Comparison of ENCODE assay signal across 33 mouse cellular contexts in genomic region chr17:24161466-24161865, GRCm38 (mm10). TPM values are rescaled to one million over a fixed set of nuclear protein-coding genes. Genes with fewer than 3 reads are reported as not detected.
DNase-seq lines count a peak whose midpoint lies in the region; ATAC-seq and TF ChIP-seq lines count a peak whose summit lies in the region.
"Had no signal": no experiment of that assay in that cellular context is flagged by ENCODE, and none has a peak within 500 bp of the region (broad histone marks: within the 10 kb centered on the region; RNA-seq: fewer than 3 reads in every experiment).

No protein-coding gene starts in this region.

- no peak for ATAC-seq in hindbrain, embryonic 11.5 days (ENCODE audit: low FRiP score)
- ATAC-seq in liver, embryonic 15.5 days (ENCODE audit: insufficient read depth): no peak
- no peak for ATAC-seq in liver, postnatal 0 days
- no peak for ATAC-seq in CD4-positive, CD25-positive, alpha-beta regulatory T cell, adult 4 months
- ATAC-seq: activated CD4-positive, CD25-positive, alpha-beta regulatory T cell, adult 4 months; forebrain, postnatal 0 days; inflammation-experienced regulatory T-cells, adult 6 months had no signal

- no peaks in the 10 kb centered on the region for H3K9me3 ChIP-seq in hindbrain, embryonic 10.5 days
- no peaks in the 10 kb centered on the region for H3K9me3 ChIP-seq in hindbrain, embryonic 11.5 days (ENCODE audit: control insufficient read depth, low read length)
- no peaks in the 10 kb centered on the region for H3K9me3 ChIP-seq in liver, embryonic 15.5 days (replicated peaks)
- H3K9me3 ChIP-seq in liver, postnatal 0 days (ENCODE audit: low read length): no peaks in the 10 kb centered on the region
- H3K9me3 ChIP-seq: embryonic facial prominence, embryonic 10.5 days; embryonic facial prominence, embryonic 15.5 days; forebrain, embryonic 12.5 days; heart, embryonic 15.5 days; hindbrain, embryonic 15.5 days; limb, embryonic 12.5 days; lung, embryonic 15.5 days; neural tube, embryonic 12.5 days had no signal

- no peak for TF ChIP-seq CTCF in liver, postnatal 0 days (IDR thresholded peaks at IDR 0.05; ENCODE audit: low read depth)

- no peak overlapping the region for H3K4me2 ChIP-seq in hindbrain, embryonic 11.5 days (replicated peaks; ENCODE audit: low read depth, low read length)
- H3K4me2 ChIP-seq in liver, embryonic 15.5 days: no peak overlapping the region
- H3K4me2 ChIP-seq in liver, postnatal 0 days (ENCODE audit: low read depth, low read length): no peak overlapping the region
- H3K4me2 ChIP-seq: embryonic facial prominence, embryonic 15.5 days; forebrain, embryonic 12.5 days; limb, embryonic 12.5 days; lung, embryonic 15.5 days; midbrain, embryonic 11.5 days; neural tube, embryonic 12.5 days had no signal

- H3K27ac ChIP-seq in hindbrain, embryonic 10.5 days: no peak overlapping the region
- H3K27ac ChIP-seq in hindbrain, embryonic 11.5 days (ENCODE audit: low read depth, low read length): no peak overlapping the region
- no peak overlapping the region for H3K27ac ChIP-seq in liver, embryonic 15.5 days (replicated peaks)
- H3K27ac ChIP-seq in liver, postnatal 0 days (ENCODE audit: low read depth): no peak overlapping the region
- H3K27ac ChIP-seq: embryonic facial prominence, embryonic 10.5 days; embryonic facial prominence, embryonic 15.5 days; forebrain, embryonic 12.5 days; heart, adult 2 months; heart, embryonic 15.5 days; hindbrain, embryonic 15.5 days; left cerebral cortex, adult 2 months; limb, embryonic 12.5 days; lung, embryonic 15.5 days; neural tube, embryonic 12.5 days; stomach, postnatal 0 days had no signal

- 85% methylated on average over 5 of the region's 5 CpGs for WGBS in hindbrain, embryonic 10.5 days
- WGBS in hindbrain, embryonic 11.5 days: 87% methylated on average over 5 of the region's 5 CpGs
- WGBS in liver, embryonic 15.5 days (ENCODE audit: insufficient replicate concordance): 76% methylated on average over 5 of the region's 5 CpGs
- 79% methylated on average over 5 of the region's 5 CpGs for WGBS in liver, postnatal 0 days (ENCODE audit: insufficient replicate concordance)

- peaks cover 37% of the 10 kb centered on the region for H3K36me3 ChIP-seq in hindbrain, embryonic 10.5 days
- H3K36me3 ChIP-seq in hindbrain, embryonic 11.5 days (ENCODE audit: control insufficient read depth, insufficient read depth, low read length): no peaks in the 10 kb centered on the region
- peaks cover 27% of the 10 kb centered on the region for H3K36me3 ChIP-seq in liver, embryonic 15.5 days (replicated peaks)
- H3K36me3 ChIP-seq in liver, postnatal 0 days (replicated peaks; ENCODE audit: insufficient read depth, low read length): peaks cover 14% of the 10 kb centered on the region

- no peak for TF ChIP-seq EP300 in liver, postnatal 0 days (IDR thresholded peaks at IDR 0.05; ENCODE audit: low read depth)

- no peak for DNase-seq in hindbrain, embryonic 10.5 days (ENCODE audit: low spot score)
- no peak for DNase-seq in hindbrain, embryonic 11.5 days (ENCODE audit: low spot score)
- DNase-seq in liver, postnatal 0 days: no peak
- DNase-seq in R1 (ENCODE audit: low read depth, low spot score): peak; percentile 33
- peak; percentile 32 for DNase-seq in lung, postnatal 10 days
- DNase-seq in urinary bladder, postnatal 14 days (ENCODE audit: low spot score): no peak
- DNase-seq: adrenal gland, adult 2 months; adrenal gland, postnatal 36 days; cerebellum, adult 2 months; cerebellum, postnatal 14 days; forebrain, postnatal 0 days; heart, adult 2 months; heart, postnatal 36 days; kidney, adult 9 months; kidney, postnatal 25 days; right cerebral cortex, adult 18-20 months; thymus, adult 18-20 months; thymus, postnatal 25 days had no signal

- no peaks in the 10 kb centered on the region for H3K27me3 ChIP-seq in hindbrain, embryonic 10.5 days (ENCODE audit: insufficient read depth, poor library complexity, severe bottlenecking)
- no peaks in the 10 kb centered on the region for H3K27me3 ChIP-seq in hindbrain, embryonic 11.5 days (ENCODE audit: control insufficient read depth, insufficient read depth, low read length)
- no peaks in the 10 kb centered on the region for H3K27me3 ChIP-seq in liver, embryonic 15.5 days
- no peaks in the 10 kb centered on the region for H3K27me3 ChIP-seq in liver, postnatal 0 days (ENCODE audit: insufficient read depth, low read length)
- H3K27me3 ChIP-seq: embryonic facial prominence, embryonic 15.5 days; forebrain, embryonic 12.5 days; heart, embryonic 15.5 days; hindbrain, embryonic 15.5 days; limb, embryonic 12.5 days; lung, embryonic 15.5 days; neural tube, embryonic 12.5 days had no signal

- peaks cover 16% of the 10 kb centered on the region for H3K4me1 ChIP-seq in hindbrain, embryonic 10.5 days (replicated peaks)
- peaks cover 4% of the 10 kb centered on the region; the same call in 1 of the 2 replicates for H3K4me1 ChIP-seq in hindbrain, embryonic 11.5 days (replicated peaks; ENCODE audit: control insufficient read depth, insufficient read depth, low read length)
- peaks cover 49% of the 10 kb centered on the region for H3K4me1 ChIP-seq in liver, embryonic 15.5 days (replicated peaks)
- H3K4me1 ChIP-seq in liver, postnatal 0 days (ENCODE audit: insufficient read depth): peaks cover 23% of the 10 kb centered on the region

- H3K4me3 ChIP-seq in hindbrain, embryonic 10.5 days: 0 out of 2 replicates have a peak overlapping the region, but pooled peaks have one; percentile 2
- H3K4me3 ChIP-seq in hindbrain, embryonic 11.5 days (ENCODE audit: low read depth, low read length): no peak overlapping the region
- H3K4me3 ChIP-seq in liver, embryonic 15.5 days (replicated peaks): no peak overlapping the region
- no peak overlapping the region for H3K4me3 ChIP-seq in liver, postnatal 0 days (ENCODE audit: low read depth, low read length)
- H3K4me3 ChIP-seq: embryonic facial prominence, embryonic 10.5 days; embryonic facial prominence, embryonic 15.5 days; forebrain, embryonic 12.5 days; heart, adult 2 months; heart, embryonic 15.5 days; hindbrain, embryonic 15.5 days; left cerebral cortex, adult 2 months; limb, embryonic 12.5 days; lung, embryonic 15.5 days; neural tube, embryonic 12.5 days had no signal

- no peak overlapping the region for H3K9ac ChIP-seq in hindbrain, embryonic 11.5 days (ENCODE audit: low read depth, low read length)
- peak overlapping the region; percentile 15; the same call in 1 of the 2 replicates for H3K9ac ChIP-seq in liver, embryonic 15.5 days
- H3K9ac ChIP-seq in liver, postnatal 0 days (replicated peaks): no peak overlapping the region
- H3K9ac ChIP-seq: embryonic facial prominence, embryonic 15.5 days; forebrain, embryonic 12.5 days; forebrain, postnatal 0 days; heart, embryonic 15.5 days; limb, embryonic 12.5 days; lung, embryonic 15.5 days; neural tube, embryonic 12.5 days had no signal

RNA-seq across cellular contexts. Expression of gene Amdhd2, which starts 2.1 kb away (rescaled TPM):
- 42.9 and 50.0 TPM in 2 replicates for polyA plus RNA-seq in hindbrain, embryonic 10.5 days (2016; fragmentation: Nextera tagmentation; extraction: Ambion mirVana)
- 31.1 and 33.1 TPM in 2 replicates for polyA plus RNA-seq in hindbrain, embryonic 11.5 days (2014; fragmentation: Nextera tagmentation; extraction: Ambion mirVana)
- 21.4 and 23.6 TPM in 2 replicates for polyA plus RNA-seq in liver, embryonic 15.5 days (2015; fragmentation: Nextera tagmentation; extraction: Ambion mirVana)
- polyA plus RNA-seq in liver, postnatal 0 days (2015; fragmentation: Nextera tagmentation; extraction: Ambion mirVana): 18.5 and 20.0 TPM in 2 replicates
- 10 to 100 TPM; 20.2 to 37.8 TPM for polyA plus RNA-seq in CD4-positive, CD25-positive, alpha-beta regulatory T cell, adult 4 months (2017; shearing (Covaris generic))

RNA-seq across cellular contexts. Expression of gene Atp6v0c, which starts 8.0 kb away (rescaled TPM):
- polyA plus RNA-seq in hindbrain, embryonic 10.5 days (2016; fragmentation: Nextera tagmentation; extraction: Ambion mirVana): 488 and 579 TPM in 2 replicates
- polyA plus RNA-seq in hindbrain, embryonic 11.5 days (2014; fragmentation: Nextera tagmentation; extraction: Ambion mirVana): 499 and 514 TPM in 2 replicates
- polyA plus RNA-seq in liver, embryonic 15.5 days (2015; fragmentation: Nextera tagmentation; extraction: Ambion mirVana): 362 and 405 TPM in 2 replicates
- 422 and 445 TPM in 2 replicates for polyA plus RNA-seq in liver, postnatal 0 days (2015; fragmentation: Nextera tagmentation; extraction: Ambion mirVana)
- 100 to 1,000 TPM; 213 to 271 TPM for polyA plus RNA-seq in CD4-positive, CD25-positive, alpha-beta regulatory T cell, adult 4 months (2017; shearing (Covaris generic))

RNA-seq across cellular contexts. Expression of gene Pdpk1, which starts 10.7 kb away (rescaled TPM):
- polyA plus RNA-seq in hindbrain, embryonic 10.5 days (2016; fragmentation: Nextera tagmentation; extraction: Ambion mirVana): 30.4 and 32.9 TPM in 2 replicates
- polyA plus RNA-seq in hindbrain, embryonic 11.5 days (2014; fragmentation: Nextera tagmentation; extraction: Ambion mirVana): 46.5 and 61.7 TPM in 2 replicates
- polyA plus RNA-seq in liver, embryonic 15.5 days (2015; fragmentation: Nextera tagmentation; extraction: Ambion mirVana): 25.2 and 26.3 TPM in 2 replicates
- 19.3 and 20.5 TPM in 2 replicates for polyA plus RNA-seq in liver, postnatal 0 days (2015; fragmentation: Nextera tagmentation; extraction: Ambion mirVana)
- 10 to 100 TPM; 30.4 to 37.6 TPM for polyA plus RNA-seq in CD4-positive, CD25-positive, alpha-beta regulatory T cell, adult 4 months (2017; shearing (Covaris generic))

RNA-seq across cellular contexts. Expression of gene Tbc1d24, which starts 43.9 kb away (rescaled TPM):
- polyA plus RNA-seq in hindbrain, embryonic 10.5 days (2016; fragmentation: Nextera tagmentation; extraction: Ambion mirVana): 6.0 and 6.4 TPM in 2 replicates
- 6.2 and 6.3 TPM in 2 replicates for polyA plus RNA-seq in hindbrain, embryonic 11.5 days (2014; fragmentation: Nextera tagmentation; extraction: Ambion mirVana)
- polyA plus RNA-seq in liver, embryonic 15.5 days (2015; fragmentation: Nextera tagmentation; extraction: Ambion mirVana): 6.6 and 7.9 TPM in 2 replicates
- 2.0 and 4.2 TPM in 2 replicates for polyA plus RNA-seq in liver, postnatal 0 days (2015; fragmentation: Nextera tagmentation; extraction: Ambion mirVana)
- under 1 TPM; 0.47 to 0.62 TPM for polyA plus RNA-seq in CD4-positive, CD25-positive, alpha-beta regulatory T cell, adult 4 months (2017; shearing (Covaris generic))

RNA-seq across cellular contexts. Expression of gene Ntn3, which starts 47.9 kb away (rescaled TPM):
- 4.8 and 7.3 TPM in 2 replicates for polyA plus RNA-seq in hindbrain, embryonic 10.5 days (2016; fragmentation: Nextera tagmentation; extraction: Ambion mirVana)
- 4.4 and 5.0 TPM in 2 replicates for polyA plus RNA-seq in hindbrain, embryonic 11.5 days (2014; fragmentation: Nextera tagmentation; extraction: Ambion mirVana)
- polyA plus RNA-seq in liver, embryonic 15.5 days (2015; fragmentation: Nextera tagmentation; extraction: Ambion mirVana): 1.1 and 1.2 TPM in 2 replicates
- 0.37 and 0.45 TPM in 2 replicates for polyA plus RNA-seq in liver, postnatal 0 days (2015; fragmentation: Nextera tagmentation; extraction: Ambion mirVana)
- under 1 TPM in 1 of 2 experiments, not detected in 1; 0.07 TPM for polyA plus RNA-seq in CD4-positive, CD25-positive, alpha-beta regulatory T cell, adult 4 months (2017; shearing (Covaris generic))
- polyA plus RNA-seq: activated CD4-positive, CD25-positive, alpha-beta regulatory T cell, adult 4 months; inflammation-experienced regulatory T-cells, adult 6 months had no signal

Comparison
In these comparisons a context has a peak if more than half of its experiments do, and no peak if none do; other contexts are left out.
1. DNase-seq: peak in R1 (single experiment) and lung, postnatal 10 days (single experiment); none in hindbrain, embryonic 10.5 days (single experiment), hindbrain, embryonic 11.5 days (single experiment), liver, postnatal 0 days (single experiment) and urinary bladder, postnatal 14 days (single experiment).